Mouse (Mus musculus) forebrain, embryonic 11.5 days (tissue): ENCODE measurements around the gene Dcdc2b. TPM values are rescaled to one million over a fixed set of nuclear protein-coding genes. Genes with fewer than 3 reads are reported as not detected.

Experiments used
- ATAC-seq: fragments of 200-750 bp; cut with Nextera tagmentation; replicated peaks from 2 replicates; pipeline ENCODE4 v1.8.0; 2017; ENCODE audit warnings: moderate TSS enrichment; ENCODE audit not compliant: low FRiP score
- DNase-seq: peaks from one replicate; pipeline ENCODE4 v3.0.0-alpha.2; 2017; ENCODE audit warnings: low spot score
- H3K27ac ChIP-seq: fragments of 300-500 bp; sonication (generic); 2 replicates; pipeline ENCODE4 v1.5.1; 2014; ENCODE audit warnings: low read depth, low read length
- H3K27me3 ChIP-seq: fragments of 300-500 bp; sonication (generic); 2 replicates; pipeline ENCODE4 v1.6.1; 2014; ENCODE audit warnings: mild to moderate bottlenecking, low read length, mixed read lengths; ENCODE audit not compliant: control insufficient read depth, insufficient read depth
- H3K36me3 ChIP-seq: fragments of 300-500 bp; sonication (generic); 2 replicates; pipeline ENCODE4 v1.6.1; 2014; ENCODE audit warnings: mild to moderate bottlenecking, low read length, moderate library complexity, mixed read lengths; ENCODE audit not compliant: control insufficient read depth, insufficient read depth
- H3K4me1 ChIP-seq: fragments of 300-500 bp; sonication (generic); replicated peaks from 2 replicates; pipeline ENCODE4 v1.6.1; 2014; ENCODE audit warnings: low read length, mixed read lengths; ENCODE audit not compliant: control insufficient read depth, insufficient read depth
- H3K4me2 ChIP-seq: fragments of 300-500 bp; sonication (generic); 2 replicates; pipeline ENCODE4 v1.6.1; 2014; ENCODE audit warnings: low read depth, mild to moderate bottlenecking, low read length, moderate library complexity, mixed read lengths; ENCODE audit not compliant: severe bottlenecking
- H3K4me3 ChIP-seq: fragments of 300-500 bp; sonication (generic); 2 replicates; pipeline ENCODE4 v1.5.1; 2014; ENCODE audit warnings: low read depth, low read length
- H3K9ac ChIP-seq: fragments of 300-500 bp; sonication (generic); 2 replicates; pipeline ENCODE4 v1.6.1; 2014; ENCODE audit warnings: low read length
- H3K9me3 ChIP-seq: fragments of 300-500 bp; sonication (generic); 2 replicates; pipeline ENCODE4 v1.6.1; 2016; ENCODE audit warnings: low read length, mixed read lengths; ENCODE audit not compliant: control insufficient read depth
- WGBS: fragments of 180-500 bp; shearing (Covaris S2); extraction: QIAGEN DNeasy Blood & Tissue Kit; methylation state at CpG from one replicate; pipeline ENCODE4 v1.1.7; 2014; 5-methylcytosine and 5-hydroxymethylcytosine counted together
- polyA plus RNA-seq: library from polyadenylated mRNA; unstranded; fragments of >200 nt; fragmentation: Nextera tagmentation; extraction: Ambion mirVana; gene quantifications from 2 replicates; pipeline ENCODE4 v1.2.1, GENCODE M21; 2014

The Dcdc2b gene
- polyA plus RNA-seq, 1 experiment from 2014 or later: 2.6 TPM

DNA sequence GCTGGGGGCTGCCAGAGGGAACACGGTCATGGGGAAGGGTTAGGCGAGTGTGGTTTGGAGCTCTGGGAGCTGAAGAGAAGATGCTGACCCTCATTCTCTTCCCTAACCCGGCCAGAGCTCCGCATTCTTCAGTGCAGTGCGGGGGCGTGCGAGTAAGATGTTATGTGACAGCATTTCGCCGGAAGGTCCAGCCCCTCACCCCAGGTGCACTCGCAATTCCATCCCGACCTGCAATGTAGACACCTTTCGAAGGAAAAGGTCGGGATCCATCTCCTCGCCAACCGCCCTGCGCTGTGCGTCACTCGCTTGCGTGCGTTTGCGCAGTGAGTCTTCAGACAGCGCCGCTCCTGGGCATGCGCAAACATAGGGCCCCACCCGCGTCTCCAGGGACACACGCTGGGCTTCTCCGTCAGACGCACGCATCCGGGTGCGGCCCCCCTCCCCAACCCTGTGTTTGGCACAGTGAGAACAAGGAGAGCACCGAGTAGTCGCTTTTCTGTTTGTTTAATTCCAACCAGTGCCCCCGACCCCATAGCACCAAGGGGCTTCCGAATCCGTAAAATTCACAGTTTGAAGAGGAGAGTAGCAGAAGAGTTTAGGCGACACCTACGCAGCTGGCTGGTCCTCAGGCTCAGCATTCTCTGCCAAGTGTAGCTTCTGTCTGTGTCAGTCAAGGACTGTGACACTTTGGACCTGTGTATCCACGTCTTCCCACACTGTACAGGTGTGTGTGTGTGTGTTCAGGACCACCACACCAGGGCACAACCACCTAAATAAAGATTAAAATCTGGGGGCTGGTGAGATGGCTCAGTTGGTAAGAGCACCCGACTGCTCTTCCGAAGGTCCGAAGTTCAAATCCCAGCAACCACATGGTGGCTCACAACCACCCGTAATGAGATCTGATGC, 5.0 kb upstream of the Dcdc2b start, which contains the start of gene Iqcc:
Iqcc (minus strand) TSS at position 314 of the 906 bp plus-strand sequence.
- Histone ChIP-seq H3K27me3 (no peaks in the 10 kb centered on the region), H3K4me1 (peaks cover 16% of the 10 kb centered on the region), H3K9me3 (no peaks in the 10 kb centered on the region), H3K4me2 (peak within 1 kb of the TSS; percentile 93), H3K4me3 (peak within 1 kb of the TSS; percentile 65), H3K27ac (peak within 1 kb of the TSS; percentile 59), H3K9ac (peak within 1 kb of the TSS; percentile 90), H3K36me3 (peaks cover 3% of the 10 kb centered on the region; the same call in 1 of the 2 replicates)
- ATAC-seq (peak; percentile 89), DNase-seq (peak; percentile 95)
- 5% methylated on average over 43 of the region's 44 CpGs for WGBS

- H3K36me3 ChIP-seq: peaks cover 3% of the 10 kb centered on the region; the same call in 1 of the 2 replicates
- H3K9me3 ChIP-seq: no peaks in the 10 kb centered on the region
- no peak for ATAC-seq
- H3K9ac ChIP-seq: peak overlapping the region; percentile 90
- no peak overlapping the region for H3K27ac ChIP-seq
- H3K27me3 ChIP-seq: no peaks in the 10 kb centered on the region
- DNase-seq: no peak
- WGBS: 98% methylated on average over 5 of the region's 5 CpGs
- H3K4me2 ChIP-seq: peak overlapping the region; percentile 93
- H3K4me3 ChIP-seq: peak overlapping the region; percentile 65
- H3K4me1 ChIP-seq: peaks cover 11% of the 10 kb centered on the region
Measured at GRCm38 (mm10) chr4:129618031-129618430, 4.0 kb upstream of the Dcdc2b start.

- Histone ChIP-seq H3K4me1 (peaks cover 7% of the 10 kb centered on the region), H3K4me3 (no peak overlapping the region), H3K9me3 (no peaks in the 10 kb centered on the region), H3K9ac (no peak overlapping the region), H3K27ac (no peak overlapping the region), H3K27me3 (no peaks in the 10 kb centered on the region), H3K4me2 (no peak overlapping the region), H3K36me3 (peaks cover 3% of the 10 kb centered on the region; the same call in 1 of the 2 replicates)
- no peak for DNase-seq
- ATAC-seq: no peak
- WGBS: 96% methylated on average over 7 of the region's 7 CpGs
Measured at GRCm38 (mm10) chr4:129617121-129617641, 3.1 kb upstream of the Dcdc2b start.

DNA sequence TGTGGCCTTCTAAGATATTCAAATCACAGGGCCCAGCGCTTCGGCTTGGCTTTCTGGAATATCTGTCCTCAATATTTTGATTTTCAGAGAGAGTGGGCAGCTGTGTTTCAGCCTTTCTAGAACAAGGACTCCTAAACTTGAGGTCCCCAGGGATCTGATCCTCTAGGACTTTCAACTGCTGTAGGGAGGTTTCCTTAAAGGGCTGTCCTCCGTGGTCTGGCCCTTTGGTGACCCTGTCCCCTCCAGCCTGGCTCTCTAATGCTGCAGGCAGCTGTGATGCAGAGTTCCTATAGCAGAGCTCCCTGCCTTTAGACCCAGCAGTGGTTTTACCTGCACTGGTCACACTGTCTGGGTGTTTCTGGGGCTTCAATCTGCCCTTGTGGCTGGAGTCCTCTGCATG, 2.6 kb upstream of the Dcdc2b start:
- no peak overlapping the region for H3K4me2 ChIP-seq
- WGBS: 95% methylated on average over 3 of the region's 3 CpGs
- H3K9ac ChIP-seq: no peak overlapping the region
- no peak overlapping the region for H3K27ac ChIP-seq
- DNase-seq (no peak), ATAC-seq (no peak)
- H3K4me1 ChIP-seq: peaks cover 7% of the 10 kb centered on the region
- H3K4me3 ChIP-seq: no peak overlapping the region
- H3K36me3 ChIP-seq: peaks cover 3% of the 10 kb centered on the region; the same call in 1 of the 2 replicates
- H3K27me3 ChIP-seq: no peaks in the 10 kb centered on the region
- no peaks in the 10 kb centered on the region for H3K9me3 ChIP-seq

- H3K27me3 ChIP-seq: no peaks in the 10 kb centered on the region
- H3K4me3 ChIP-seq: no peak overlapping the region
- peaks cover 3% of the 10 kb centered on the region; the same call in 1 of the 2 replicates for H3K36me3 ChIP-seq
- ATAC-seq: no peak
- H3K9ac ChIP-seq: no peak overlapping the region
- no peak overlapping the region for H3K27ac ChIP-seq
- peaks cover 7% of the 10 kb centered on the region for H3K4me1 ChIP-seq
- DNase-seq: no peak
- H3K4me2 ChIP-seq: no peak overlapping the region
- 91% methylated on average over 9 of the region's 9 CpGs for WGBS
- no peaks in the 10 kb centered on the region for H3K9me3 ChIP-seq
Measured at GRCm38 (mm10) chr4:129615801-129616290, 1.8 kb upstream of the Dcdc2b start.

- Histone ChIP-seq H3K36me3 (peaks cover 4% of the 10 kb centered on the region; the same call in 1 of the 2 replicates), H3K9ac (no peak overlapping the region), H3K4me3 (no peak overlapping the region), H3K4me1 (no peaks in the 10 kb centered on the region), H3K27me3 (no peaks in the 10 kb centered on the region), H3K27ac (no peak overlapping the region), H3K4me2 (no peak overlapping the region), H3K9me3 (no peaks in the 10 kb centered on the region)
- no peak for ATAC-seq
- no peak for DNase-seq
- WGBS: 55% methylated on average over 4 of the region's 4 CpGs
Measured at GRCm38 (mm10) chr4:129610472-129610871, 3.6 kb downstream of the Dcdc2b start.

GRCm38 (mm10) chr4:129610026-129610425, 4.0 kb downstream of the Dcdc2b start:
- H3K4me1 ChIP-seq: no peaks in the 10 kb centered on the region
- no peaks in the 10 kb centered on the region for H3K9me3 ChIP-seq
- DNase-seq (no peak), ATAC-seq (no peak)
- no peaks in the 10 kb centered on the region for H3K27me3 ChIP-seq
- H3K27ac ChIP-seq: no peak overlapping the region
- no peak overlapping the region for H3K4me3 ChIP-seq
- no peak overlapping the region for H3K9ac ChIP-seq
- 91% methylated on average over 4 of the region's 4 CpGs for whole genome bisulfite sequencing
- peaks cover 4% of the 10 kb centered on the region; the same call in 1 of the 2 replicates for H3K36me3 ChIP-seq
- no peak overlapping the region for H3K4me2 ChIP-seq

- ATAC-seq: no peak
- H3K4me2 ChIP-seq: no peak overlapping the region
- 86% methylated on average over 12 of the region's 12 CpGs for WGBS
- H3K4me3 ChIP-seq: no peak overlapping the region
- H3K9me3 ChIP-seq: no peaks in the 10 kb centered on the region
- H3K4me1 ChIP-seq: no peaks in the 10 kb centered on the region
- H3K9ac ChIP-seq: no peak overlapping the region
- no peak for DNase-seq
- peaks cover 4% of the 10 kb centered on the region; the same call in 1 of the 2 replicates for H3K36me3 ChIP-seq
- H3K27me3 ChIP-seq: no peaks in the 10 kb centered on the region
- no peak overlapping the region for H3K27ac ChIP-seq
Measured at GRCm38 (mm10) chr4:129609139-129609631, 4.9 kb downstream of the Dcdc2b start.
